Comparison of ENCODE assay signal across 8 mouse cellular contexts in the genomic region with DNA sequence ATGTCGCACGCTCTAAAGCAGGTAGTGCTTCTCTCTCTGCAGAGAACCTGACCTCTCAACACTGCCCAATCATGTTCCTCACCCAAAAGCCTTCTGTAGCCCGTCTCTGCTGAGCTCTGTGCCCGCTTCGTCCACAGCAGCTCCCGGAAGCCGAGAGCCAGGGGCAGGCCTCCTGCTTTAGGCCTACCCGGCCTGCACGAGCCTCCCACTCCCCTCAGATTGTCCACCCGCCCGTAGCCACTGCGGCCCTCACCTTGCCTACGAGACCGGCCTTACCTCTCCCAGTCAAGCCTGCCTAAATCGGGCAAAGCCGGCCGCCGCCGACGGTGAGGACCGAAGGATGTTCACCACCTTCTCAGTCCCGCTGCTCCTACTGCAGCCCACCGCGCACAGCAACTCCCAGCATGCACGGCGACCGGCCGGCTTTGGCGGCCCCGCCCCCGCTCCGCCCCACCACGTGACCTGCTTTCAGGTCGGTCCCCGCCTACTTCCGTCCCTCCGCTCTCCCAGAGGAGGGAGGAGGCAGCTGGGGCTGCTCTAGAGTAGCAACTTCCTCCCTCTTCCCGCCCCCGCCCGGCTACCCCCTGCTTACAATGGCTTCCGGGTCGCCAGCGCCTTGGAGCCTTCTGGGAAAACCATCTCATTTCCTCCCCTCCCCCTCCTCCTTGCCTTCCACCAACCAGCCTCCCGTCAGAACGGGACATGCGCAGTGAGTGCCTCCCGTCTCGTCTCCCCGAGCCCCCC. TPM values are rescaled to one million over a fixed set of nuclear protein-coding genes. Genes with fewer than 3 reads are reported as not detected.
DNase-seq lines count a peak whose midpoint lies in the region; ATAC-seq lines count a peak whose summit lies in the region.

A gene (plus strand): TSS at position 668 of the 744 bp plus-strand sequence.

- ATAC-seq in hindbrain, embryonic 15.5 days (ENCODE audit: low FRiP score, low read depth), result peak; percentile 99

- no peaks in the 10 kb centered on the region for H3K9me3 ChIP-seq in hindbrain, embryonic 15.5 days

- H3K4me1 ChIP-seq in hindbrain, embryonic 15.5 days (replicated peaks), result peaks cover 17% of the 10 kb centered on the region

- under 1% methylated on average over 41 of the region's 49 CpGs for WGBS in hindbrain, embryonic 15.5 days

- H3K4me3 ChIP-seq in hindbrain, embryonic 15.5 days, result peak within 1 kb of the TSS; percentile 86

- H3K27me3 ChIP-seq in hindbrain, embryonic 15.5 days, result no peaks in the 10 kb centered on the region

- H3K9ac ChIP-seq in hindbrain, embryonic 15.5 days, result peak within 1 kb of the TSS; percentile 90

- no peaks in the 10 kb centered on the region for H3K36me3 ChIP-seq in hindbrain, embryonic 15.5 days

- peak within 1 kb of the TSS; percentile 96 for H3K27ac ChIP-seq in hindbrain, embryonic 15.5 days (replicated peaks)

- DNase-seq in T-cell, adult 2 months (ENCODE audit: low spot score), result peak; percentile 99
- peak; percentile 95 to 99 for DNase-seq in cerebellum, postnatal 36 days
- peak; percentile 98 for DNase-seq in frontal cortex, postnatal 36 days (ENCODE audit: low spot score in 2 of 2)
- DNase-seq in left cerebral cortex, adult 11 months (ENCODE audit: low spot score), result peak; percentile 99
- peak; percentile 99 for DNase-seq in lung, postnatal 4 days
- peak; percentile 98 for DNase-seq in retina, postnatal 7 days (ENCODE audit: low read depth, low spot score)
- DNase-seq in urinary bladder, adult 2 months (ENCODE audit: low spot score), result peak; percentile 94

- H3K4me2 ChIP-seq in hindbrain, embryonic 15.5 days, result peak within 1 kb of the TSS; percentile 77

RNA-seq across cellular contexts. Expression of the gene that starts here (rescaled TPM):
- polyA plus RNA-seq in hindbrain, embryonic 15.5 days (2015; fragmentation: Nextera tagmentation; extraction: Ambion mirVana), result 35.2 and 36.5 TPM in 2 replicates
- polyA plus RNA-seq in urinary bladder, adult 2 months (2012; rRNA removed), result 9.7 and 14.5 TPM in 2 replicates

Comparison
In these comparisons a context has a peak if more than half of its experiments do, and no peak if none do; other contexts are left out.
1. Peak in every context shown above with its lines: DNase-seq, ATAC-seq, H3K4me3 ChIP-seq and H3K27ac ChIP-seq.